Mouse (Mus musculus): Measurements from ENCODE around the gene Got1.

The Got1 gene

DNA sequence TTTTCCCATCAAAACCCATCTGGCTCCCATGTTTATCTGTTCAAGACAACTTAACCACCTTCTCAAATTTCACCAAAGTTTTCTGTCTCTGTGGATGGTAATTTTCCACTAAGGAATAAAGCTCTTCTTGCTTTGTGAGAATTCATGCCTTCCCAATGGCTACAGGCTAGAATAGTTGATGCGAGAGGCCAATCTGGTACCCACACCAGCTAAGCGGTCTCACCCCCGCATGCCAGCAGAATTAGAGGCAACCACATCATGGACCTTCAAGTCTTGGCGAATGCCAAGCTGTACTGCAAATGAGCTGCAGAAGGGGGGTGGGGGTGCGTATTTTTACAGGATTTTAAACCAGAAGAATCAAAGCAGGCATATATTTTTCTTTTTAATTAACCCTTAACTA lies 47.0 kb downstream of the Got1 start:
- DNase-seq, result no peak

DNA sequence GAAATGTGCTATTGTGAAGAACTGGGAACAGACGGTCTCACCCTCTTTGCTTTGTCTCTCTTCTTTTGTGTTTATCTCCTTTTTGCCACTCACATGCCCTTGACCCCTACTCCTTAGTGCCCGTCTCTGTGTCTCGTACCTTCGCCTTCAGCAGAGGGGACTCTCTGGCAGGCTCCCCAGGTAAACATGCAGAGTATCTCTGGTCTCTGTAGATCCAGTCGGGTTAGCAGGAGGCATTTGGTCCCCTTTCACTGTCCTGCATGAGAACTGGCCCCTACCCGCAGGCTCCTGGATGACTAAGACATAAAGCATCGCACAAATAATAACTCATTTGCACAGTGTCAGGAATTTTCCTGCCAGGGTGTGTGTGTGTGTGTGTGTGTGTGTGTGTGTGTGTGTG lies 48.3 kb downstream of the Got1 start:
- peak; percentile 18 for DNase-seq

DNA sequence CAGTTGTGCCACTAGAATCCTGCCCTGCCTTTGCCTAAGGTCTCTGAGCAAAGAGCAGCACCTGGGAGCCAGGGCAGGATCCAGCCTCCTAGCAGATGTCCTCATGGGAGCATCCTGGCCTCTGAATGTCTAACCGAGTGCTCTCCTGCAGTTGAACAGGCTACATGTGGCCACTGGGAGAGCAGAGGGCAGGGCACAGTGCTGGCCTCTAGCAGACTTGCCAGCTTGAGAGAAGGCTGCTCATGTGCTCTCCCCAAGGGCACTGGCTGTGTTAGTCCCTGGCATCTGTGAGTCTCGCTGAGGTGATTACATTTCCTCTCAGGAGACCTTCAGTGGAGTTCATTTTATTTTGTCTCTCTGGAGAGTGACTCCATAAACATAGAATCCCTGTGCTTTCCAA lies 48.8 kb downstream of the Got1 start:
- DNase-seq, result peak; percentile 48

DNA sequence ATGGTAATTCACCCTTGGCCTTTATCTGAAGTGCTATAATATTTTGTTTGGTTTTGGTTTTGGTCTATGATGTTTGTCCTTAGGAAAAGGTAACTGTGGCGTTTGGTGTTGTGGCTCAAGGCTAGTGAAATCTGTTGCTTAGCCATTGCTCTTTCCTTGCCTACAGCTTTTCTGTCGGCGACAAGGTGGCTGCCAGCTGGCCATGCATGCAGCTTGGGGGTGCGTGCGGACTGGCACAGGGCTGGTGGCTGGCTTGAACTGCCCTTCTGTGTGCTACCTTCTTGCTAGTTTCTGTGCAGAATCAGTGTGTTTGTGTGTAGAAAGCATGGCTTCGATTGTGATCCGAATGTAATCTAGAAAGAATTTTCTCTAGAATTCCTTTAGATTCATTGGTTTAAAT lies 51.6 kb downstream of the Got1 start:
- DNase-seq, result no peak

DNA sequence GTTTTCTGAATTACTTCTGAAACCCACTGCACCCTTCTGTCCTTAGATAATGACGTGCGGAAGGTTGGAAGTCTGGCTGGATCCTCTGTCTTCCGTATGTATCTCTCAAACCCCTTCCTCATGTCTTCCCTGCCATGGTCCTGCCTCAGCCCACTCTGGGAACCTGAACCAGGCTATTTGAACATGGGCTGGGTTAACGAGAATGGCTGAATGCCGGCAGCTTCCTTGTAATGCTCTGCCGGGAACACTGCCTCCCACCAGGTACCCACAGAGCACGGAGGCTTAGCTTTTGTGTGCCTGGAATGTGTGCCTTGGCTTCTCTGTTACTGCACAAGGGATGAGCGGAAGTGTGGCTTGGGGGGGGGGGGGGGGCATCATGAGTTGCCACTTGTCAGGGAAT lies 52.1 kb downstream of the Got1 start:
- DNase-seq, result no peak

GRCm38 (mm10) chr19:43469333-43469732 lies 55.1 kb downstream of the Got1 start:
- no peak for DNase-seq

DNA sequence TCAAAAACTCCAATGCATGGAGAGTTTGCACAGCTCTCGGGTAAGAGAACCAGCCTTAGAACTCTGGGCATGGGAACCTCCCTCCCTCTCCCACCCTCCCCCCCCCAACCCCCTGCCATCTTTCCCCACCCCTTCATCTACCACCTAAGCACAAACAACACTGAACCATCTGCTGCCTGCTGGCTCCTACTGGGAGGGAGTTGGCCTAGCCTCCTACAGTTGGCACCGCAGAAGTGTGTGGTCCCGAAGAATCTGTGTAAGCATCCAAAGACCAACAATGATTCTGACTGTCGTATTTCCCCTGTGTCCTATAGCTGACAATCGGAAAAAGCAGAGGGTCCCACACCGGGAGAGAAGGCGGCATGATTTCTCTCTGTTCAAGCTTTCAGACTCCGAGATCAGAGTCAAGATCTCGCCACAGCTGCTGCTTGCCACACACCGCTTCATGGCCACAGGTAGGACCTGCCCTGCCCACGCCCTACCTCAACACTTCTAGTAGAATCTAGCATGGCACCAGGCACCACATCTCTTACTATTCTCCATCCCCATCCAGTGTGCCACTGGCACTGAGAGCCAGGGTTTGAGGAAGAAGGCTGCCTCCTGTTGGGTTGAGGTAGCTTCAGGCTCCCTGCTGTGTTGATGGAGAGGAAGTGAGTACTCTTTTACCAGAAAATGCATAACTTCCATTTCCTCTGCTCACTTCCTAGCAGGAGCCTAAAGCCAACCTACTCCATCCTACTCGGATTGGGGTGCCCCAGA lies 56.3 kb downstream of the Got1 start:
- DNase-seq, result no peak

DNA sequence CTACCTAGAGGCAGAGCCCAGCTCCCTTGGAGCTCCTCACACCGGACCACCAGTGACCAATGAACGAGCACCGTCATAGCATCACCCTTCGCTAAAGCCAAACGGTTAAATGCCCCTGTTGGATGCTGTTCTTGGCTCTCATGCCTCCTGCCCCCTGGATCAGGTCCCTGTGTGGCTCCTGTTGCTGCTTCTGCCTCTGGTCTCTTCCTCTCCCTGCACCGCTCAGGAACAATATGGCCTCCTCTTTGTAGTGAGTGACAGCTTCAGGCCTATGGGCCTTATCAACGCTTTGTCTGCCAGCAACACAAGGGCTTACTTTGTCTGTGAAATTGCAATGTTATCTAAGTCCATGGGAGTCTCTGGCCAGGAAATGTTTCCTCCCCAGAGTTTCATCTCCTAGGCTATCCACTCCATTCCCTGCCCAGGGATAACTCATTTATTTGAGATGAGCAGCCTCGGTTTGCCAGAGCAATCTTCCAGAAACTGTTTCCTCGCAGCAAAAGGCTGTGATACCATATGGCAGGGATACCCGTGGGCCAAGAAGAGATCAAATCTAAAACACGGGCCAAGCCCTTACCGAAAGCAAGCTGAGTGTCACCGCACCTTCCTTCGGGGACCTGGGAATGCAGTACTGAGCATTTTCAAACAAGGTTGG lies 58.7 kb downstream of the Got1 start:
- DNase-seq, result no peak

DNA sequence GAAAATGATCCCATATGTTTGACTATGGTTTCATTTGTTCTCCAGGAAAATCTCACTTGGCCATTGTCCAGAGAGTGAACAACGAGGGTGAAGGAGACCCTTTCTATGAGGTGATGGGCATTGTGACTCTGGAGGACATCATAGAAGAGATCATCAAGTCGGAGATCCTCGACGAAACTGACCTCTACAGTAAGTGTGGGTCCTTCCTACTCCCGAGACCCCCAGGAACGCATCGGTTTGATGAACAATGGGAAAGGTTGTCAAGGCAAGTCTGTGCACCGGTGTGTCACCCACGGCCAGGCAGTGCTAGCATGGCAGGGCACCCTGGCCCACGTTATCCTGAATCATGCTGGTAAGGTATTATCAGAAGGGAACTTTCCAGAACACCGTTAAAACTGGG lies 59.3 kb downstream of the Got1 start:
- DNase-seq, result no peak

- DNase-seq, result peak; percentile 12
These were observed 60.1 kb downstream of the Got1 start for GRCm38 (mm10) chr19:43464294-43464687.

- DNase-seq, result peak; percentile 67
These were observed 60.7 kb downstream of the Got1 start for GRCm38 (mm10) chr19:43463546-43464293.

- DNase-seq, result no peak
These were observed 62.3 kb downstream of the Got1 start for GRCm38 (mm10) chr19:43462141-43462540.

GRCm38 (mm10) chr19:43460481-43460880 lies 63.9 kb downstream of the Got1 start:
- DNase-seq, result no peak

GRCm38 (mm10) chr19:43459948-43460347 lies 64.5 kb downstream of the Got1 start:
- DNase-seq, result no peak

DNA sequence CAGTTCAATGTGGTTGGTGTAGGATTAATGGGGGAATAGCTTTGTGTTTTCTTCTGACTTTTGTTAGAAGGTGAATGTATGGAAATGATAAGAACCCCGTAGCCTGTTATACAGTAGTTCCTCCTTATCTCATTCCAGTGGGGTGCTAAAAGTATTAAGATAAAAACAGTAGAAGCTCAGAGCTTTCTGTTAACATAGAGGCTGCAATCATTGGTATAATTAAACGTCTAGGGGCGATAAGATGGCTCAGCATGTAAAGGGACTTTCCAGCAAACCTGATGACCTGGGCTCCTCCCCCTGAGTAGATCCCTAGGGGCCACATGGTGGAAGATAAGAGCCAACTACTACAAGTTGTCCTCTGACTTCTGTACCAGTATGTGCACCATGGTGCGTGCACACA lies 71.4 kb downstream of the Got1 start:
- DNase-seq, result no peak

GRCm38 (mm10) chr19:43452176-43452575 lies 72.2 kb downstream of the Got1 start:
- no peak for DNase-seq

- no peak for DNase-seq
These were observed 72.8 kb downstream of the Got1 start for GRCm38 (mm10) chr19:43451563-43451962.
